Mouse (Mus musculus): ENCODE measurements around the gene Ece2.

DNA sequence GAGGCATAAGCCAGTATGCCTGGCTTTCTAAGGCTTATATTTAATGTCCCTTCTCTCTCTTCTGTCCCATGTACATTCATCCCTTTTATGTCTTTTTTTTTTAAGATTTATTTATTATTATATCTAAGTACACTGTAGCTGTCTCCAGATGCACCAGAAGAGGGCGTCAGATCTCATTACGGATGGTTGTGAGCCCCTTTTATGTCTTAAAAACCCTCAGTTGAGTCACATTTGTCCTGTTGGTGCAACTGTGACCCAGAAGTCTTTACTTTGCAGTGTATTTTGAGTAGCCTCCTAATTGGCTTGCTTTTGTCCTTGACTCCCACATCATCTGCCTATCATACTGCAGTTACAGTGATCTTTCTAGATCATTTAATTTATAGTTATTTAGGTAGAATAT lies 23.7 kb downstream of the Ece2 start:
- TF ChIP-seq CTCF (IDR thresholded peaks at IDR 0.05; ENCODE audit: low read depth) (no peak), EP300 (IDR thresholded peaks at IDR 0.05; ENCODE audit: low read depth) (no peak)

All from liver, postnatal 0 days (tissue).